10 mouse cellular contexts compared by ENCODE assay signal in the genomic region with DNA sequence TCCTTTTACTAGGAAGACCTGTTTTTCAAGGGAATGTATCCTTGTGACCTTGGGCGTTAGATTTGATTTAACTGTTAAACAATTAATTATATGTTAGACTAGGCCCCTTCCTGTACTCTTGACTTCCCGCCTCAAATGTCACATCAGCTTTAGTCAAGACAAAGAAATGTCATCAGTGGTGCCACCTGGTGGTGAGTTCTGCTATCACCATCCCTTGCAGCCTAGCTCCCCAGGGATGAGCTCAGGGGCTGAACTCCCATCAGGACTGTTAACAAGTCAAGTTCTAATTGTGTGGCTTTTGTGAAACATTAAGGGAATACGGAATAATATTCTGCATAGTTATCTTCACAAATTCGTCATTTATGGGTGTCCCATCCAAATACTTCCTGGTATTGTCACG.
DNase-seq lines count a peak whose midpoint lies in the region; TF ChIP-seq lines count a peak whose summit lies in the region.
"Had no signal": no experiment of that assay in that cellular context is flagged by ENCODE, and none has a peak within 500 bp of the region (broad histone marks: within the 10 kb centered on the region; RNA-seq: fewer than 3 reads in every experiment).

No protein-coding gene starts in this region.

- WGBS in heart, adult 2 months = 65% methylated on average over 5 of the region's 5 CpGs

- intact Hi-C loops in heart, adult 2 months (cut with DNase I) = no loop called here
- intact Hi-C loops in heart, postnatal 25 days (cut with DNase I) = no loop called here

- no peak overlapping the region for H3K27ac ChIP-seq in heart, adult 2 months
- H3K27ac ChIP-seq: embryonic facial prominence, embryonic 13.5 days; liver, embryonic 15.5 days had no signal

- peak; percentile 73 for TF ChIP-seq CTCF in heart, adult 2 months (IDR thresholded peaks at IDR 0.05)
- TF ChIP-seq CTCF in brain, embryonic 14.5 days (IDR thresholded peaks at IDR 0.05; ENCODE audit: borderline replicate concordance, extremely low read depth, insufficient read depth, insufficient read length) = peak; percentile 57; the same call in 1 of the 2 replicates

- H3K79me2 ChIP-seq in heart, adult 2 months (replicated peaks; ENCODE audit: control insufficient read depth, insufficient read depth, low read length) = no peaks in the 10 kb centered on the region

- no peak for TF ChIP-seq POLR2A in heart, adult 2 months (IDR thresholded peaks at IDR 0.05; ENCODE audit: insufficient read depth, low read depth, low read length)
- no peak for TF ChIP-seq POLR2A in brain, embryonic 14.5 days (IDR thresholded peaks at IDR 0.05; ENCODE audit: borderline replicate concordance, extremely low read depth, insufficient read depth, insufficient read length, poor library complexity, severe bottlenecking)

- H3K36me3 ChIP-seq in heart, adult 2 months (ENCODE audit: control insufficient read depth, insufficient read depth, low read length) = no peaks in the 10 kb centered on the region
- H3K36me3 ChIP-seq: embryonic facial prominence, embryonic 13.5 days; liver, embryonic 15.5 days had no signal

- no peak overlapping the region for H3K9ac ChIP-seq in heart, adult 2 months (ENCODE audit: low read depth, low read length)
- H3K9ac ChIP-seq: embryonic facial prominence, embryonic 13.5 days; liver, embryonic 15.5 days had no signal

- H3K4me1 ChIP-seq in heart, adult 2 months (ENCODE audit: control insufficient read depth, insufficient read depth, low read length) = no peaks in the 10 kb centered on the region
- H3K4me1 ChIP-seq: liver, embryonic 15.5 days had no signal

- no peaks in the 10 kb centered on the region for H3K27me3 ChIP-seq in heart, adult 2 months (ENCODE audit: control insufficient read depth, insufficient read depth, low read length)
- H3K27me3 ChIP-seq: liver, embryonic 15.5 days had no signal

- H3K4me3 ChIP-seq in heart, adult 2 months = no peak overlapping the region
- H3K4me3 ChIP-seq: embryonic facial prominence, embryonic 13.5 days; liver, embryonic 15.5 days had no signal

- DNase-seq in heart, adult 2 months = peak in 1 of 2 experiments; percentile 24
- DNase-seq in heart, postnatal 25 days (ENCODE audit: low spot score) = no peak
- DNase-seq in right cerebral cortex, postnatal 4 days = peak; percentile 43
- no peak for DNase-seq in right cerebral cortex, postnatal 25 days
- DNase-seq in brain, embryonic 14.5 days (ENCODE audit: low read depth) = peak; percentile 38
- peak; percentile 34 for DNase-seq in kidney, postnatal 14 days
- DNase-seq in retina, postnatal 7 days (ENCODE audit: low read depth, low spot score) = peak; percentile 23
- DNase-seq in yolk sac, embryonic 10.5 days (ENCODE audit: low spot score) = no peak

- no peak for TF ChIP-seq EP300 in heart, adult 2 months (IDR thresholded peaks at IDR 0.05; ENCODE audit: insufficient read depth, low read depth, low read length)

Comparison
In these comparisons a context has a peak if more than half of its experiments do, and no peak if none do; other contexts are left out.
1. DNase-seq: peak in right cerebral cortex, postnatal 4 days (single experiment), brain, embryonic 14.5 days (single experiment), kidney, postnatal 14 days (single experiment) and retina, postnatal 7 days (single experiment); none in heart, postnatal 25 days (single experiment), right cerebral cortex, postnatal 25 days (single experiment) and yolk sac, embryonic 10.5 days (single experiment).